Mouse (Mus musculus) liver, embryonic 14.5 days (tissue): Measurements from ENCODE around the gene Lyz2. TPM values are rescaled to one million over a fixed set of nuclear protein-coding genes. Genes with fewer than 3 reads are reported as not detected.

Experiments used
- ATAC-seq: fragments of 200-750 bp; cut with Nextera tagmentation; 2 replicates; pipeline ENCODE4 v1.8.0; 2017; ENCODE audit warnings: moderate number of reproducible peaks, mild to moderate bottlenecking, moderate library complexity; ENCODE audit not compliant: insufficient read depth
- DNase-seq, 3 experiments: peaks; one replicate each; pipeline ENCODE4 v3.0.0-alpha.2; 2012 to 2013; ENCODE audit warnings: low read depth in 3 of 3, low spot score in 3 of 3
- H3K27ac ChIP-seq: fragments of 300-500 bp; sonication (generic); 2 replicates; pipeline ENCODE4 v1.5.1; 2014; ENCODE audit warnings: moderate library complexity, mild to moderate bottlenecking, control low read depth, inconsistent platforms
- H3K27me3 ChIP-seq: fragments of 300-500 bp; sonication (generic); 2 replicates; pipeline ENCODE4 v1.6.1; 2014; ENCODE audit warnings: mild to moderate bottlenecking, low read length, moderate library complexity; ENCODE audit not compliant: control insufficient read depth, insufficient read depth
- H3K36me3 ChIP-seq: fragments of 300-500 bp; sonication (generic); replicated peaks from 2 replicates; pipeline ENCODE4 v1.6.1; 2014; ENCODE audit warnings: low read depth; ENCODE audit not compliant: control insufficient read depth, insufficient read depth
- H3K4me1 ChIP-seq, 2 experiments: fragments of 200-500 bp in 1 of 2; fragments of 300-500 bp in 1 of 2; sonication (generic) in 1 of 2; replicated peaks; 2 replicates each; pipeline ENCODE4 v1.6.1; 2012 to 2014; ENCODE audit warnings: antibody characterized with exemption in 1 of 2, inconsistent platforms in 1 of 2, low read length in 1 of 2; ENCODE audit not compliant: control insufficient read depth in 2 of 2, insufficient read depth in 2 of 2
- H3K4me2 ChIP-seq: fragments of 300-500 bp; sonication (generic); 2 replicates; pipeline ENCODE4 v1.6.1; 2014; ENCODE audit warnings: low read depth, mild to moderate bottlenecking, control low read depth, moderate library complexity
- H3K4me3 ChIP-seq, 2 experiments: fragments of 200-500 bp in 1 of 2; fragments of 300-500 bp in 1 of 2; sonication (generic) in 1 of 2; 2 replicates each; pipeline ENCODE4 v1.5.1; 2012 to 2014; ENCODE audit warnings: low read depth in 2 of 2, low read length in 2 of 2, mild to moderate bottlenecking in 2 of 2, control low read depth in 1 of 2, inconsistent platforms in 1 of 2, moderate library complexity in 1 of 2; ENCODE audit not compliant: insufficient read depth in 1 of 2
- H3K9ac ChIP-seq: fragments of 300-500 bp; sonication (generic); replicated peaks from 2 replicates; pipeline ENCODE4 v1.6.1; 2014; ENCODE audit warnings: mild to moderate bottlenecking, control low read depth, moderate library complexity
- H3K9me3 ChIP-seq: fragments of 300-500 bp; sonication (generic); 2 replicates; pipeline ENCODE4 v1.6.1; 2016; ENCODE audit warnings: low read length, mixed read lengths; ENCODE audit not compliant: control insufficient read depth
- CTCF ChIP-seq: IDR thresholded peaks from 2 replicates; pipeline ENCODE4 v1.5.1; 2016; ENCODE audit warnings: antibody characterized with exemption, low read depth, control low read depth
- EP300 ChIP-seq: IDR thresholded peaks from 2 replicates; pipeline ENCODE4 v1.6.1; 2016; ENCODE audit warnings: antibody characterized with exemption, low read depth
- WGBS: fragments of 180-500 bp; shearing (Covaris S2); extraction: QIAGEN DNeasy Blood & Tissue Kit; methylation state at CpG from one replicate; pipeline ENCODE4 v1.1.7; 2014; ENCODE audit not compliant: insufficient replicate concordance; 5-methylcytosine and 5-hydroxymethylcytosine counted together
- polyA plus RNA-seq, 2 experiments: library from polyadenylated mRNA; depleted of rRNA in 1 of 2; stranded (reverse) in 1 of 2; unstranded in 1 of 2; fragments of >200 nt; fragmentation: Nextera tagmentation in 1 of 2; extraction: Ambion mirVana in 1 of 2; gene quantifications; 2 replicates each; pipeline versions ENCODE4 v1.2.1 to v1.2.3; 2012 to 2014

Lyz2 gene
- polyA plus RNA-seq, 2 experiments, result 95.5 to 323 TPM

DNA sequence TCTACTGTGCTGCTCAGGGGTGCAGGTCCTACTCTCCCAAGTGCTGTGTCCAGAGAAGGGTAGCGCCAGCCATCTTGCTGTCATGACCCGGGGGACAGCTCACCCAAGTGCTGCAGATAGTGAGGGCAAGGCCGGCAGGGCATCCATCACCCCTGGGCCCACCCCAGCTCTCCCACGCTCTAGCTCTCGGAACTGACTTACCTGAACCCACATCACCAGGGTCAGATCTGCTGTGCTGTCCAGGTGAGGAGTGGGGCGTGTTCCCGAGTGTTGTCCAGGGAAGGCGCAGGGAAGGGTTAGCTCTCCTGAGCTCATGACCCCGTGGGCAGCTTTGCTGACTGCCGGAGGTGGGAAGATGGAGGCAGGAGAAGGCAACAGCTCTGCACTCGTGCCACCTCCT lies 34.3 kb upstream of the Lyz2 start:
- no peaks in the 10 kb centered on the region for H3K9me3 ChIP-seq
- H3K4me2 ChIP-seq, result no peak overlapping the region
- no peaks in the 10 kb centered on the region for H3K27me3 ChIP-seq
- DNase-seq (no peak), ATAC-seq (no peak)
- H3K4me3 ChIP-seq, result no peak overlapping the region
- H3K4me1 ChIP-seq, result no peaks in the 10 kb centered on the region
- TF ChIP-seq CTCF, result no peak
- TF ChIP-seq EP300, result no peak
- WGBS, result 67% methylated on average over 11 of the region's 11 CpGs
- no peak overlapping the region for H3K27ac ChIP-seq
- no peaks in the 10 kb centered on the region for H3K36me3 ChIP-seq
- no peak overlapping the region for H3K9ac ChIP-seq

DNA sequence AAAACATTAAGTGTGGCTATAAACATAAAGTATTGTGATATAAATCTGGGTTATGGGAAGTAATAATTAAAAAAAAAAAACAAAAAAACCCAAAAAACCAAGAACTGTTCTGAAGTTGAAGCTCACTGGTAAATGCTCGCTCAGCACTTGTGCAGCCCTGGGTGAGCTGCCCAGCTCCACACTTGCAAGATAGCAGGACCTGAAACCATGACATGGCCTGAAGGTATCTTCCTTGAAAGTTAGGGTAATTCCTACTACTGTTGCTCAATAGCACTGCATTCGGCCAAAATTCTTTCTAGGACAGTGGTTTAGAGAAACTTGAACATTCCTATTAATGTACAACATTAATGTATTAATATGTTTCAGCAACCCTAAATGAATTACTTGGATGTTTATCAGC lies 31.0 kb upstream of the Lyz2 start:
- H3K9me3 ChIP-seq, result no peaks in the 10 kb centered on the region
- WGBS, result 60% methylated on average over 2 of the region's 2 CpGs
- no peak overlapping the region for H3K4me3 ChIP-seq
- DNase-seq (no peak), ATAC-seq (no peak)
- no peak overlapping the region for H3K4me2 ChIP-seq
- no peaks in the 10 kb centered on the region for H3K36me3 ChIP-seq
- no peak for TF ChIP-seq CTCF
- no peak for TF ChIP-seq EP300
- no peak overlapping the region for H3K9ac ChIP-seq
- no peaks in the 10 kb centered on the region for H3K4me1 ChIP-seq
- H3K27me3 ChIP-seq, result no peaks in the 10 kb centered on the region
- H3K27ac ChIP-seq, result no peak overlapping the region

DNA sequence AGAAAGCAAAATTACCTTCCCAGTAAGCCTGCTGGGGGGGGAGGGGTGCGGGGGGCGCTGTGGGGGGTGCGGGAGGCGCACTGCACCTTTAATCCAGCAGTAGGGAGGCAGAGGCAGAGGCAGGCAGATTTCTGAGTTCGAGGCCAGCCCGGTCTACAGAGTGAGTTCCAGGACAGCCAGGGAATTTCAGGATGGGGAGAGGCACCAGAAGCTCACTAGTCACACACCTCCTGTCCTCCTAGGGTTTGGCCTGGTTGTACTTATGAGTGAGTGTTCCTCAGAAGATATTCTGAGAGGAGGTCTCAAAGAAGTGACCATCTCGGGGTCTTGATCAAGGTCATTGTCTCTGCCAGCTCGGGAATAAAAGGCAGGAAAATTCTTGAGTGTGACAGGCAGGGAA lies 30.0 kb upstream of the Lyz2 start:
- H3K4me1 ChIP-seq, result no peaks in the 10 kb centered on the region
- no peaks in the 10 kb centered on the region for H3K9me3 ChIP-seq
- no peak overlapping the region for H3K27ac ChIP-seq
- TF ChIP-seq EP300, result no peak
- no peak for TF ChIP-seq CTCF
- DNase-seq, result no peak
- no peak overlapping the region for H3K4me2 ChIP-seq
- H3K4me3 ChIP-seq, result no peak overlapping the region
- ATAC-seq, result no peak
- no peak overlapping the region for H3K9ac ChIP-seq
- no peaks in the 10 kb centered on the region for H3K36me3 ChIP-seq
- WGBS, result 64% methylated on average over 8 of the region's 8 CpGs
- H3K27me3 ChIP-seq, result no peaks in the 10 kb centered on the region

DNA sequence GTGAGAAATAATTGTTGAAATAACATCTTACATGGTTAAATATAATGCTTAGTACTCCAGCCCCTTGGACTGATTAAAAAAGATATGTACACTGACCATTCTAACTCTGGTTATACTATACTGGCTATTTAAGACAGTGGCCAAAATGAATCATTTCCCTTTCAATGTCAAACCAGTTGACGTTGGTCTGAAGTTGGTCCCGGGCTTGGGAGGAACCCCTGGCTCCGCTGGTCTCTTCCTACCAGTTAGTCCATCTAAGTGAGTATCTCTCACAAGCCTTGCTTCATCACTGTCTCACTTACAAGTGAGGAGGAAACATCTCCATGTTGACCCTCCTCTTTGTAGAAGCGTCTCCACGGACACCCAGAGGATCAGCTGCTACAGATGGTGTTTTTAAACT lies 22.2 kb upstream of the Lyz2 start:
- Histone ChIP-seq H3K4me2 (no peak overlapping the region), H3K9ac (no peak overlapping the region), H3K9me3 (no peaks in the 10 kb centered on the region), H3K4me1 (peaks cover 0 to 3% of the 10 kb centered on the region in 2 experiments; a peak in 2 of 4 replicates), H3K27ac (no peak overlapping the region), H3K36me3 (no peaks in the 10 kb centered on the region), H3K27me3 (no peaks in the 10 kb centered on the region), H3K4me3 (no peak overlapping the region)
- no peak for TF ChIP-seq CTCF
- TF ChIP-seq EP300, result no peak
- WGBS, result 54% methylated on average over 5 of the region's 5 CpGs
- no peak for ATAC-seq
- DNase-seq, result no peak

DNA sequence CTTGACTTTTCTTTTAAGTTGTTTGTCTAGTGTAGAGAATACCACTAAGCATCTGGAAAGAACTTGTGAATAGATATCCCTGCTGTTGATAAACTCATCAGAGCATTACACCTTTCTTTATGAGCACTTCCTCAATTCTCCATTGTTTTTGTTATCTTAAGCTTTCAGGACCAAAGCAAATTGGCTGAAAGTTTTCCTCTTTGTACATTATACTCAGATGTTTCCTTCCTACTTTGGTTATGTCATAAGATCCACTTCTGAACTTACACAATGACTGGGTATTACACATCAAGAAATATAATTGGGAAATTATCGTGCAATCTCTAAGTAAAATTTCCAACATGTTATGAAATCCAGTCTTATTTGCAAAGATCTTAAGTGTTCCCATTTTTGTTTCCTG lies 19.6 kb upstream of the Lyz2 start:
- WGBS, result 38% methylated on average over 1 of the region's 1 CpGs

More for the DNA sequence above, 19.6 kb upstream of the Lyz2 start:
- Histone ChIP-seq H3K9me3 (no peaks in the 10 kb centered on the region), H3K9ac (no peak overlapping the region), H3K27ac (no peak overlapping the region), H3K4me2 (no peak overlapping the region), H3K4me3 (no peak overlapping the region), H3K36me3 (no peaks in the 10 kb centered on the region), H3K4me1 (peaks cover 0 to 3% of the 10 kb centered on the region in 2 experiments; a peak in 2 of 4 replicates), H3K27me3 (no peaks in the 10 kb centered on the region)
- ATAC-seq, result no peak
- TF ChIP-seq CTCF (no peak), EP300 (no peak)
- DNase-seq, result peak in 2 of 3 experiments; percentile 2 to 19
